Mouse (Mus musculus): ENCODE measurements at regions not wholly inside any gene's neighbourhood (a gene's known extent, or its start where the extent isn't known, plus 50 kb on each side); places are given as distances from the start of the nearest gene placed in this dataset.

GRCm38 (mm10) chr14:76260628-76261293, 150.1 kb downstream of the Nufip1 start:
- H3K4me2 ChIP-seq (ENCODE audit: low read depth, low read length) = no peak overlapping the region
- 63% methylated on average over 5 of the region's 5 CpGs for WGBS

GRCm38 (mm10) chr14:76263682-76264081, 151.1 kb upstream of the Tsc22d1 start:
- H3K27ac ChIP-seq (ENCODE audit: low read length) = no peak overlapping the region
- no peaks in the 10 kb centered on the region for H3K27me3 ChIP-seq (replicated peaks; ENCODE audit: control insufficient read depth, insufficient read depth, low read length)
- H3K9me3 ChIP-seq (ENCODE audit: control insufficient read depth, low read length) = no peaks in the 10 kb centered on the region
- no peak overlapping the region for H3K9ac ChIP-seq (ENCODE audit: low read depth, low read length)
- H3K4me3 ChIP-seq (ENCODE audit: low read length) = no peak overlapping the region
- no peak overlapping the region for H3K4me2 ChIP-seq (ENCODE audit: low read depth, low read length)
- H3K36me3 ChIP-seq (ENCODE audit: control insufficient read depth, insufficient read depth, low read length) = no peaks in the 10 kb centered on the region
- no peak for ATAC-seq
- WGBS = 85% methylated on average over 5 of the region's 5 CpGs
- no peaks in the 10 kb centered on the region for H3K4me1 ChIP-seq (ENCODE audit: control insufficient read depth, insufficient read depth, low read length)

More at GRCm38 (mm10) chr14:76260628-76261293, 150.1 kb downstream of the Nufip1 start:
- no peak overlapping the region for H3K4me3 ChIP-seq (ENCODE audit: low read length)
- no peaks in the 10 kb centered on the region for H3K36me3 ChIP-seq (ENCODE audit: control insufficient read depth, insufficient read depth, low read length)
- no peak for ATAC-seq
- no peaks in the 10 kb centered on the region for H3K9me3 ChIP-seq (ENCODE audit: control insufficient read depth, low read length)
- no peaks in the 10 kb centered on the region for H3K4me1 ChIP-seq (ENCODE audit: control insufficient read depth, insufficient read depth, low read length)
- H3K27me3 ChIP-seq (replicated peaks; ENCODE audit: control insufficient read depth, insufficient read depth, low read length) = no peaks in the 10 kb centered on the region
- H3K9ac ChIP-seq (ENCODE audit: low read depth, low read length) = no peak overlapping the region
- no peak overlapping the region for H3K27ac ChIP-seq (ENCODE audit: low read length)

DNA sequence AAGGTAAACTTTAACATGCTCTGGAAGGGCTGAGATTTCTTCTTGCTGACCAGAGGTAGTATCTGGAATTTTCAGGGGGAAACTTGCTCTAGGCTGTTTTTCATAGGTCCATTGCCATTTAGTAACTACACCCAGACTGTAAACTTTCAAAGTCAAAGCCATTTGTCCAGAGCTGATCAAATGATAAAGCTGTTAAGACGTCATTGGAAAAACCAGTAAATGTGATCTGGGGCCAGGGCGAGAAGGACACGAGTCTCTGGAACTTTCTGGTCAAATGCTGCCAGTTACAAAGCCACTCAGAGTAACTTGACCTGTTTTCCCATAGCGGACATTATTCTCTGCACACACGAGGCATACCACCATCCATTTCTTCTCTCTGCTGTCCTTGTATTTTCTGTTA, 148.9 kb upstream of the Tsc22d1 start:
- Histone ChIP-seq H3K27ac (ENCODE audit: low read length) (no peak overlapping the region), H3K4me3 (ENCODE audit: low read length) (no peak overlapping the region), H3K4me1 (ENCODE audit: control insufficient read depth, insufficient read depth, low read length) (no peaks in the 10 kb centered on the region), H3K27me3 (replicated peaks; ENCODE audit: control insufficient read depth, insufficient read depth, low read length) (no peaks in the 10 kb centered on the region), H3K4me2 (ENCODE audit: low read depth, low read length) (no peak overlapping the region), H3K36me3 (ENCODE audit: control insufficient read depth, insufficient read depth, low read length) (no peaks in the 10 kb centered on the region), H3K9me3 (ENCODE audit: control insufficient read depth, low read length) (no peaks in the 10 kb centered on the region), H3K9ac (ENCODE audit: low read depth, low read length) (no peak overlapping the region)
- WGBS = 90% methylated on average over 5 of the region's 5 CpGs
- no peak for ATAC-seq

GRCm38 (mm10) chr14:76266249-76266648, 148.5 kb upstream of the Tsc22d1 start:
- no peak overlapping the region for H3K4me2 ChIP-seq (ENCODE audit: low read depth, low read length)
- H3K4me1 ChIP-seq (ENCODE audit: control insufficient read depth, insufficient read depth, low read length) = no peaks in the 10 kb centered on the region
- no peak for ATAC-seq
- H3K36me3 ChIP-seq (ENCODE audit: control insufficient read depth, insufficient read depth, low read length) = no peaks in the 10 kb centered on the region
- H3K9ac ChIP-seq (ENCODE audit: low read depth, low read length) = no peak overlapping the region
- H3K9me3 ChIP-seq (ENCODE audit: control insufficient read depth, low read length) = no peaks in the 10 kb centered on the region
- 76% methylated on average over 4 of the region's 4 CpGs for WGBS
- H3K27ac ChIP-seq (ENCODE audit: low read length) = no peak overlapping the region
- no peaks in the 10 kb centered on the region for H3K27me3 ChIP-seq (replicated peaks; ENCODE audit: control insufficient read depth, insufficient read depth, low read length)
- no peak overlapping the region for H3K4me3 ChIP-seq (ENCODE audit: low read length)

- whole genome bisulfite sequencing = 51% methylated on average over 4 of the region's 4 CpGs
These were observed 147.7 kb upstream of the Tsc22d1 start for GRCm38 (mm10) chr14:76267091-76267490.

DNA sequence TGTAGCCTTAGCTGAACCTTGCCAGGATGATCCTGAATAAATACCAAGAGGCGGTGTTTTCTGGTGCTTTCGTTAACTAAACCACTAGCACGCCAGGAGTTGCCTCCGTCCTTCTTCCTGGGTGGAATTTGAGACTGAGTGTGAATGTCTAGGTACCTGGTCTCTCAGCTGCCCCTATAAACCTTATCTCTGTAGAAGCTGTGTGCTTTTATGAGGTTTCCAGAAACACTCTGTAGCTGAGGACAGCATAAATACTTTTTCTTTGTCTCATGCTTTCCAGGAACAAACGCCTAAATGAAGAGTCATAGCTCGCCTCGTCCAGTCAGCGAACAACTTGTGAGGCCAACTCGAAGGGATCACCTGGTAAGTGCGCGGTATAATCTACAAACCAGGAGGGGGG, 143.6 kb upstream of the Tsc22d1 start:
- WGBS = 64% methylated on average over 11 of the region's 11 CpGs
- no peaks in the 10 kb centered on the region for H3K4me1 ChIP-seq (ENCODE audit: control insufficient read depth, insufficient read depth, low read length)
- no peaks in the 10 kb centered on the region for H3K27me3 ChIP-seq (replicated peaks; ENCODE audit: control insufficient read depth, insufficient read depth, low read length)
- H3K27ac ChIP-seq (ENCODE audit: low read length) = peak overlapping the region; percentile 24; the same call in 1 of the 2 replicates
- no peaks in the 10 kb centered on the region for H3K36me3 ChIP-seq (ENCODE audit: control insufficient read depth, insufficient read depth, low read length)
- no peaks in the 10 kb centered on the region for H3K9me3 ChIP-seq (ENCODE audit: control insufficient read depth, low read length)
- no peak overlapping the region; the same call in 1 of the 2 replicates for H3K4me2 ChIP-seq (ENCODE audit: low read depth, low read length)
- peak; percentile 89 for ATAC-seq
- H3K4me3 ChIP-seq (ENCODE audit: low read length) = no peak overlapping the region
- no peak overlapping the region for H3K9ac ChIP-seq (ENCODE audit: low read depth, low read length)

More at GRCm38 (mm10) chr14:76267091-76267490, 147.7 kb upstream of the Tsc22d1 start:
- no peaks in the 10 kb centered on the region for H3K4me1 ChIP-seq (ENCODE audit: control insufficient read depth, insufficient read depth, low read length)
- ATAC-seq = no peak
- H3K36me3 ChIP-seq (ENCODE audit: control insufficient read depth, insufficient read depth, low read length) = no peaks in the 10 kb centered on the region
- no peak overlapping the region for H3K4me3 ChIP-seq (ENCODE audit: low read length)
- no peaks in the 10 kb centered on the region for H3K27me3 ChIP-seq (replicated peaks; ENCODE audit: control insufficient read depth, insufficient read depth, low read length)
- H3K27ac ChIP-seq (ENCODE audit: low read length) = no peak overlapping the region
- no peak overlapping the region for H3K4me2 ChIP-seq (ENCODE audit: low read depth, low read length)
- H3K9me3 ChIP-seq (ENCODE audit: control insufficient read depth, low read length) = no peaks in the 10 kb centered on the region
- H3K9ac ChIP-seq (ENCODE audit: low read depth, low read length) = no peak overlapping the region

- no peak for ATAC-seq
- Histone ChIP-seq H3K9ac (ENCODE audit: low read depth, low read length) (no peak overlapping the region), H3K36me3 (ENCODE audit: control insufficient read depth, insufficient read depth, low read length) (no peaks in the 10 kb centered on the region), H3K9me3 (ENCODE audit: control insufficient read depth, low read length) (no peaks in the 10 kb centered on the region), H3K27me3 (replicated peaks; ENCODE audit: control insufficient read depth, insufficient read depth, low read length) (no peaks in the 10 kb centered on the region), H3K27ac (ENCODE audit: low read length) (no peak overlapping the region), H3K4me2 (ENCODE audit: low read depth, low read length) (no peak overlapping the region), H3K4me3 (ENCODE audit: low read length) (no peak overlapping the region), H3K4me1 (ENCODE audit: control insufficient read depth, insufficient read depth, low read length) (no peaks in the 10 kb centered on the region)
- 63% methylated on average over 4 of the region's 4 CpGs for WGBS
These were observed 141.9 kb upstream of the Tsc22d1 start for GRCm38 (mm10) chr14:76272840-76273239.

DNA sequence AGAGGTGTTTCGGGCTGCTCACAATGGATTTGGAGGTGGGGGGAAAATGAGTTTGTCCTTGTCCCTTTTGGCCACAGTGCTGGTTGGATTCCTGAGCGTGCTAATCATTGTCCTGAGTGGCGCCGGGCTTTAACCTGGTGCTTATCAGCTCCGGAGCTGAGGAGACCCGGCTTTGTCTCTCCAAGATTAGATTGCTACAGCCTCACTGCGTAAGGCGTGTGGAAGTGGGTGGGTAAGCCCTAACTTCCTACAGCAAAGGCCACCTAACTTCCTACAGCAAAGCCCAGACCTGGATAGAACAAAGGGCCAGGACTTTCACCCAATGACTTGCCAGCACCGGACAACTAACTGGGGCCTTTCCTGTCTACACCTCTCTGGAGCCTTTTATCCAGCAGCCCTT, 138.1 kb upstream of the Tsc22d1 start:
- Histone ChIP-seq H3K27me3 (replicated peaks; ENCODE audit: control insufficient read depth, insufficient read depth, low read length) (no peaks in the 10 kb centered on the region), H3K36me3 (ENCODE audit: control insufficient read depth, insufficient read depth, low read length) (no peaks in the 10 kb centered on the region), H3K27ac (ENCODE audit: low read length) (no peak overlapping the region), H3K4me1 (ENCODE audit: control insufficient read depth, insufficient read depth, low read length) (no peaks in the 10 kb centered on the region), H3K4me3 (ENCODE audit: low read length) (no peak overlapping the region), H3K9ac (ENCODE audit: low read depth, low read length) (no peak overlapping the region), H3K4me2 (ENCODE audit: low read depth, low read length) (no peak overlapping the region), H3K9me3 (ENCODE audit: control insufficient read depth, low read length) (no peaks in the 10 kb centered on the region)
- WGBS = 62% methylated on average over 9 of the region's 9 CpGs
- no peak for ATAC-seq

DNA sequence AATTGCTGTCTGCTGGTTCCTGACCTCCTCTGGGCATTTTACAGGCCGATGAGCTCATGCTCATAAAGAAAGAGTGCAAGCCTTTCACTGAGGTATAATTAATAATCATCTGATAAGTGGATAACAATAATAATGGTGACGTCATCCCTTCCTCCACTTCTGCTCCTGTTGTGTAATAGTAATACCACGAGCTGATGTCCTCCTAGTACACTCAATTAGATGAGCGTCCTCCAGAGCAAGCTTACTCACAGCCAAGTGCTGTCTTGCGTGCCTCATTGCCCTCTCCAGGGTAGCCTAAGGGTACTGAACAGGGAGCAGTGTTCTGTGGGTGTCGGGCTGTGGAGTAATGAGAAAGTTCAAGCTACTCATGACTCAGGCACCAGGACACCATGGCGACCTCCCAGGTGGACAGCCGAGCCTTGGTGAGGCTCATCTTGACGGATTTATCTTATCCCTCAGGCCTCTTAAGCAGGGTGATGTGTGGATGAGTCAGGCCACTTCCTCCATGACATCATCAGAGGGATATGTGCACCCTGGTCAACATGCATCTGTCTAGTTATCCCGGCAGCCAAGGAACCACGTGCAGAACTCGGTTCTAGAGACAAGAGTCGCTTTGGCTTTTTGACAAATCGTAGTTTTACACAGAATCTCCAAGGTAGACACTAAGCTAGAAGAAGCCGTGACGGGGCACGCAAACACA, 135.9 kb upstream of the Tsc22d1 start:
- no peak overlapping the region for H3K4me2 ChIP-seq (ENCODE audit: low read depth, low read length)
- no peak overlapping the region for H3K27ac ChIP-seq (ENCODE audit: low read length)
- no peak for ATAC-seq

More for the DNA sequence above, 135.9 kb upstream of the Tsc22d1 start:
- Histone ChIP-seq H3K36me3 (ENCODE audit: control insufficient read depth, insufficient read depth, low read length) (no peaks in the 10 kb centered on the region), H3K4me3 (ENCODE audit: low read length) (no peak overlapping the region), H3K9ac (ENCODE audit: low read depth, low read length) (no peak overlapping the region), H3K27me3 (replicated peaks; ENCODE audit: control insufficient read depth, insufficient read depth, low read length) (no peaks in the 10 kb centered on the region), H3K4me1 (ENCODE audit: control insufficient read depth, insufficient read depth, low read length) (no peaks in the 10 kb centered on the region), H3K9me3 (ENCODE audit: control insufficient read depth, low read length) (no peaks in the 10 kb centered on the region)
- WGBS = 81% methylated on average over 17 of the region's 17 CpGs

Data from intestine, embryonic 16.5 days (tissue).